Mouse (Mus musculus) kidney, adult 2 months (tissue): ENCODE measurements around the gene Minar1. TPM values are rescaled to one million over a fixed set of nuclear protein-coding genes. Genes with fewer than 3 reads are reported as not detected.

Experiments
- DNase-seq: peaks from one replicate; pipeline ENCODE4 v3.0.0; 2021
- H3K27ac ChIP-seq: fragments of 200-500 bp; 2 replicates; pipeline ENCODE4 v1.5.1; 2012; ENCODE audit warnings: low read depth, low read length, control low read depth, inconsistent platforms; ENCODE audit not compliant: insufficient read depth
- H3K27me3 ChIP-seq: fragments of 200-500 bp; replicated peaks from 2 replicates; pipeline ENCODE4 v1.6.1; 2012; ENCODE audit warnings: mild to moderate bottlenecking, moderate library complexity, low read length, inconsistent platforms; ENCODE audit not compliant: control insufficient read depth, insufficient read depth
- H3K36me3 ChIP-seq: fragments of 200-500 bp; 2 replicates; pipeline ENCODE4 v1.6.1; 2012; ENCODE audit warnings: mild to moderate bottlenecking, moderate library complexity, low read length, inconsistent platforms; ENCODE audit not compliant: control insufficient read depth, insufficient read depth
- H3K4me1 ChIP-seq: fragments of 200-500 bp; 2 replicates; pipeline ENCODE4 v1.6.1; 2011; ENCODE audit warnings: low read length; ENCODE audit not compliant: control insufficient read depth, insufficient read depth
- H3K4me3 ChIP-seq: fragments of 200-500 bp; 2 replicates; pipeline ENCODE4 v1.5.1; 2011; ENCODE audit warnings: mild to moderate bottlenecking, low read depth, low read length, control low read depth; ENCODE audit not compliant: insufficient read depth
- CTCF ChIP-seq: fragments of 200-500 bp; conservative IDR thresholded peaks from 2 replicates; pipeline ENCODE4 v1.5.1; 2011; ENCODE audit warnings: low read depth, mild to moderate bottlenecking, control low read depth, low read length, moderate library complexity, mixed read lengths; ENCODE audit not compliant: insufficient read depth, insufficient read length
- POLR2A ChIP-seq: fragments of 200-500 bp; IDR thresholded peaks from one replicate; pipeline ENCODE4 v1.6.1; 2011; ENCODE audit warnings: low read depth, low read length, control low read depth
- WGBS: fragments of 180-500 bp; shearing (Covaris S2); methylation state at CpG from one replicate; pipeline ENCODE4 v1.1.7; 2018; 5-methylcytosine and 5-hydroxymethylcytosine counted together
- polyA plus RNA-seq: library from polyadenylated mRNA; depleted of rRNA; stranded (reverse); fragments of >200 nt; gene quantifications from 2 replicates; pipeline ENCODE4 v1.2.3, GENCODE M21; 2012; rRNA removed

The Minar1 gene
- polyA plus RNA-seq, 1 experiment: 0.02 TPM

GRCm38 (mm10) chr9:89596392-89596791 is 26.5 kb downstream of the Minar1 start:
- 76% methylated on average over 5 of the region's 5 CpGs for WGBS
- H3K27ac ChIP-seq: no peak overlapping the region
- TF ChIP-seq CTCF (no peak), POLR2A (no peak)
- no peaks in the 10 kb centered on the region for H3K4me1 ChIP-seq
- no peaks in the 10 kb centered on the region for H3K36me3 ChIP-seq
- H3K27me3 ChIP-seq: no peaks in the 10 kb centered on the region
- no peak overlapping the region for H3K4me3 ChIP-seq
- DNase-seq: no peak

GRCm38 (mm10) chr9:89592391-89592790 is 30.5 kb downstream of the Minar1 start:
- WGBS: 64% methylated on average over 3 of the region's 3 CpGs
- no peaks in the 10 kb centered on the region for H3K36me3 ChIP-seq
- H3K27me3 ChIP-seq: no peaks in the 10 kb centered on the region
- DNase-seq: peak; percentile 22
- H3K27ac ChIP-seq: no peak overlapping the region
- H3K4me3 ChIP-seq: no peak overlapping the region
- TF ChIP-seq CTCF: no peak
- no peak for TF ChIP-seq POLR2A
- H3K4me1 ChIP-seq: no peaks in the 10 kb centered on the region

GRCm38 (mm10) chr9:89578422-89578821 is 44.5 kb downstream of the Minar1 start:
- no peak overlapping the region for H3K4me3 ChIP-seq
- DNase-seq: no peak
- WGBS: 80% methylated on average over 5 of the region's 5 CpGs
- H3K4me1 ChIP-seq: no peaks in the 10 kb centered on the region
- H3K27ac ChIP-seq: no peak overlapping the region
- H3K36me3 ChIP-seq: no peaks in the 10 kb centered on the region
- H3K27me3 ChIP-seq: no peaks in the 10 kb centered on the region
- TF ChIP-seq CTCF (no peak), POLR2A (no peak)

- no peaks in the 10 kb centered on the region for H3K36me3 ChIP-seq
- no peak for DNase-seq
- H3K4me1 ChIP-seq: no peaks in the 10 kb centered on the region
- TF ChIP-seq CTCF (no peak), POLR2A (no peak)
- 79% methylated on average over 2 of the region's 2 CpGs for WGBS
- H3K27ac ChIP-seq: no peak overlapping the region
- no peaks in the 10 kb centered on the region for H3K27me3 ChIP-seq
- H3K4me3 ChIP-seq: no peak overlapping the region
Measured at GRCm38 (mm10) chr9:89552663-89553062, 70.3 kb downstream of the Minar1 start.

Other genes starting within 250 kb of the Minar1 start
- 82.4 and 87.7 TPM in 2 replicates for gene Tmed3, start 81.9 kb upstream of the Minar1 start, polyA plus RNA-seq
- gene Ankrd34c, start 115.3 kb upstream of the Minar1 start, polyA plus RNA-seq: not detected in 2 replicates